Mouse (Mus musculus): ENCODE measurements around the gene Sh3rf3. TPM values are rescaled to one million over a fixed set of nuclear protein-coding genes. Genes with fewer than 3 reads are reported as not detected.

Sh3rf3 gene
- polyA plus RNA-seq, 1 experiment from 2014 or later = 0.17 TPM

DNA sequence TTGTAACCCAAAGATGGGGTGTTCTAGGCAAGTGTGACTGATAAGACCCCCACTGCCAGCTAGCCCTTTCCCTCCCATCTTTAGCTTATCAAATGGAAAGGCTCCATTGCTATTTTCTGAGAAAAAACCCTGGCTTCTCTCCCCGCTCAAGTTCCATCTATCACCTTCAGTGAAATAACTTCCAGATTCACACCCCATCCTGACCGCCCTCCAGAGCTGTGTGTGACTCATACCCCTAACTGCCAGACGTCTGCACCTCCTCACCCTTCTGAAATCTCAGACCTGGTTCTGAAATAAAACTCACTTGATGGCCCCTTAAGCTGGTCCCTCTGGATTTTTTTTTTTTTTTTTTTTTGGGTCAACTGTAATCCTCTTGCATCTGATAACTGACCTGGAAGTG lies 5.2 kb upstream of the Sh3rf3 start:
- TF ChIP-seq CTCF (IDR thresholded peaks at IDR 0.05; ENCODE audit: low read depth) = no peak
- Histone ChIP-seq H3K27me3 (replicated peaks; ENCODE audit: control insufficient read depth, insufficient read depth, low read length) (peaks cover 17% of the 10 kb centered on the region), H3K4me3 (ENCODE audit: low read depth, low read length) (no peak overlapping the region), H3K9me3 (ENCODE audit: control insufficient read depth) (no peaks in the 10 kb centered on the region), H3K4me1 (replicated peaks; ENCODE audit: control insufficient read depth, insufficient read depth, low read length) (no peaks in the 10 kb centered on the region), H3K27ac (ENCODE audit: low read depth, low read length) (no peak overlapping the region), H3K9ac (ENCODE audit: low read depth, low read length) (no peak overlapping the region), H3K36me3 (ENCODE audit: control insufficient read depth, insufficient read depth) (no peaks in the 10 kb centered on the region), H3K4me2 (replicated peaks; ENCODE audit: low read depth) (no peak overlapping the region)
- WGBS = 52% methylated on average over 3 of the region's 3 CpGs
- ATAC-seq = no peak

DNA sequence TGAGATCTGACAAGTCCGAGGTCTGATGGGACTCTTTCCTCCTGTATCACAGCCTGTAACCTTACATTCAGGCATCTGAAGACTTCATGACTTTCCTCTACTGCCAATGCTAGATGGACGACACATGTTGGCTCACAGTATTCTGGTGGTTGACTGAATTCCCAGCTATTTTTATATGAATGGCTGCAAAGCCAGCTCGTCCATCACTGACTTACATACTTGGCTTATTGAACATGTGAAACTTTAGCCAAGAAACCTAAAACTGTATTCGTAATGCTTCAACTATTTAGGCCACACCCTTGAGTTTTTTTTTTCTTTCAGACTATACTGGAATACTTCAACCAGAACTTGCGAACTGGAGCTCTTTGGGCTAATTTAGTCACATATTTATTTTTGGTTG lies 3.0 kb upstream of the Sh3rf3 start:
- no peak for TF ChIP-seq CTCF (IDR thresholded peaks at IDR 0.05; ENCODE audit: low read depth)
- no peak overlapping the region for H3K9ac ChIP-seq (ENCODE audit: low read depth, low read length)
- H3K36me3 ChIP-seq (ENCODE audit: control insufficient read depth, insufficient read depth) = no peaks in the 10 kb centered on the region
- 73% methylated on average over 5 of the region's 5 CpGs for WGBS
- no peaks in the 10 kb centered on the region for H3K4me1 ChIP-seq (replicated peaks; ENCODE audit: control insufficient read depth, insufficient read depth, low read length)
- H3K27ac ChIP-seq (ENCODE audit: low read depth, low read length) = no peak overlapping the region
- peaks cover 35% of the 10 kb centered on the region for H3K27me3 ChIP-seq (replicated peaks; ENCODE audit: control insufficient read depth, insufficient read depth, low read length)
- no peak overlapping the region for H3K4me3 ChIP-seq (ENCODE audit: low read depth, low read length)
- H3K4me2 ChIP-seq (replicated peaks; ENCODE audit: low read depth) = no peak overlapping the region
- ATAC-seq = no peak
- no peaks in the 10 kb centered on the region for H3K9me3 ChIP-seq (ENCODE audit: control insufficient read depth)

DNA sequence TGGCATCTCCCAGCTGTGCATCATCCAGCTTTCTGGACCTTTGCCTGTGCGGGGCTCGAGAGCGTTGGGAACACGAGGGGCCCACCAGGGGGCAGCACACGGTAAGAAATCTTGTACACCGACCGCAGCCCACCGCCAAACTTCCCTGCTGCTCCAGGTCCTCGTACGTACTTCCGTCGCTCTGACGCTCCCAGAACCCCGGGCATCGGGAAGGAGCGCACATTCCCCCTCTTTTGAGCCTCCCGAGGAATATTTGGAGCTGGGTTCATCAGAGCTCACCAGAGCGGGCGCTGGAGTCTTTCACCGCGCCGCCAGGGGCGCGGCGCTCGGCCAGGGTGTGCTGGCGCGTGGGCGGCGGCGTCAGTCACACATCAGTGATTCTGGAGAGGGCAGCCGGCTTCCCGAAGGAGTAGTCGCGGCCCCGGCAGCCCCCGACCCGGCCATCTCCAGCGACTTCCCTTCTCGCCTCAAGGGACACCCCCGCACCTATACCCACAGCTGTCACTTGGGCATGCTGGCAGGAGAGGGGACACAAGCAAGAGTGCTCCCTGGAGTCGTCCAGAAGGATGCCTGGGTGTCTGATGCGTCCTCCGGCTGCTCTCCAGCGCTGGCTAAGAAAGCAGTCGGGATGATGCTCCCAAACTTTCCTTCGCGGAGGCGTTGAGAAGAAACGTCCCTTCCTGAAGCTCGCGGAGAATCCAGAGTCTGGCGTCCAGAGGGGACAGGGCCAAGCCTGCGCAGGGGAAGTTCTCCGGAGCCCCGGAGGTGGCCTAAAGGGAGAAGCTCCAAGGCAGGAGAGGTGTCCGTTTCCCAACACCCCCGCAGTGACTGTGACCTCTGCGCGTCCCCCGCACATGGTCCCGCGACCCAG lies 714 bp upstream of the Sh3rf3 start:
- H3K27me3 ChIP-seq (replicated peaks; ENCODE audit: control insufficient read depth, insufficient read depth, low read length) = peaks cover 35% of the 10 kb centered on the region
- peak; percentile 82 for TF ChIP-seq CTCF (IDR thresholded peaks at IDR 0.05; ENCODE audit: low read depth)
- peak overlapping the region; percentile 49 for H3K4me3 ChIP-seq (ENCODE audit: low read depth, low read length)
- under 1% methylated on average over 63 of the region's 63 CpGs for WGBS
- peak overlapping the region; percentile 22; the same call in 1 of the 2 replicates for H3K9ac ChIP-seq (ENCODE audit: low read depth, low read length)
- no peak overlapping the region for H3K27ac ChIP-seq (ENCODE audit: low read depth, low read length)
- no peaks in the 10 kb centered on the region for H3K9me3 ChIP-seq (ENCODE audit: control insufficient read depth)
- no peaks in the 10 kb centered on the region for H3K36me3 ChIP-seq (ENCODE audit: control insufficient read depth, insufficient read depth)
- peak overlapping the region; percentile 89 for H3K4me2 ChIP-seq (replicated peaks; ENCODE audit: low read depth)
- no peaks in the 10 kb centered on the region for H3K4me1 ChIP-seq (replicated peaks; ENCODE audit: control insufficient read depth, insufficient read depth, low read length)
- ATAC-seq = peak; percentile 60

GRCm38 (mm10) chr10:58813801-58814191 lies 637 bp downstream of the Sh3rf3 start:
- H3K4me3 ChIP-seq (ENCODE audit: low read depth, low read length) = peak overlapping the region; percentile 49
- no peaks in the 10 kb centered on the region for H3K36me3 ChIP-seq (ENCODE audit: control insufficient read depth, insufficient read depth)
- no peak overlapping the region for H3K9ac ChIP-seq (ENCODE audit: low read depth, low read length)
- H3K4me2 ChIP-seq (replicated peaks; ENCODE audit: low read depth) = peak overlapping the region; percentile 89
- H3K4me1 ChIP-seq (replicated peaks; ENCODE audit: control insufficient read depth, insufficient read depth, low read length) = no peaks in the 10 kb centered on the region
- no peak for ATAC-seq
- WGBS = 2% methylated on average over 35 of the region's 35 CpGs
- peaks cover 35% of the 10 kb centered on the region for H3K27me3 ChIP-seq (replicated peaks; ENCODE audit: control insufficient read depth, insufficient read depth, low read length)
- no peaks in the 10 kb centered on the region for H3K9me3 ChIP-seq (ENCODE audit: control insufficient read depth)
- peak; percentile 20 for TF ChIP-seq CTCF (IDR thresholded peaks at IDR 0.05; ENCODE audit: low read depth)
- no peak overlapping the region for H3K27ac ChIP-seq (ENCODE audit: low read depth, low read length)

GRCm38 (mm10) chr10:58814486-58814885 lies 1.3 kb downstream of the Sh3rf3 start:
- no peak for TF ChIP-seq CTCF (IDR thresholded peaks at IDR 0.05; ENCODE audit: low read depth)
- no peak overlapping the region for H3K4me3 ChIP-seq (ENCODE audit: low read depth, low read length)
- ATAC-seq = no peak
- WGBS = 72% methylated on average over 7 of the region's 7 CpGs
- H3K4me2 ChIP-seq (replicated peaks; ENCODE audit: low read depth) = no peak overlapping the region
- no peaks in the 10 kb centered on the region for H3K36me3 ChIP-seq (ENCODE audit: control insufficient read depth, insufficient read depth)
- H3K9me3 ChIP-seq (ENCODE audit: control insufficient read depth) = no peaks in the 10 kb centered on the region
- H3K27me3 ChIP-seq (replicated peaks; ENCODE audit: control insufficient read depth, insufficient read depth, low read length) = peaks cover 35% of the 10 kb centered on the region
- H3K27ac ChIP-seq (ENCODE audit: low read depth, low read length) = no peak overlapping the region
- H3K9ac ChIP-seq (ENCODE audit: low read depth, low read length) = no peak overlapping the region
- H3K4me1 ChIP-seq (replicated peaks; ENCODE audit: control insufficient read depth, insufficient read depth, low read length) = no peaks in the 10 kb centered on the region

GRCm38 (mm10) chr10:58824016-58824568 lies 10.9 kb downstream of the Sh3rf3 start:
- Histone ChIP-seq H3K27me3 (replicated peaks; ENCODE audit: control insufficient read depth, insufficient read depth, low read length) (no peaks in the 10 kb centered on the region), H3K27ac (ENCODE audit: low read depth, low read length) (no peak overlapping the region), H3K9me3 (ENCODE audit: control insufficient read depth) (no peaks in the 10 kb centered on the region), H3K4me1 (replicated peaks; ENCODE audit: control insufficient read depth, insufficient read depth, low read length) (no peaks in the 10 kb centered on the region), H3K36me3 (ENCODE audit: control insufficient read depth, insufficient read depth) (no peaks in the 10 kb centered on the region), H3K4me2 (replicated peaks; ENCODE audit: low read depth) (no peak overlapping the region), H3K9ac (ENCODE audit: low read depth, low read length) (no peak overlapping the region), H3K4me3 (ENCODE audit: low read depth, low read length) (no peak overlapping the region)
- WGBS = 64% methylated on average over 7 of the region's 7 CpGs
- ATAC-seq = no peak
- TF ChIP-seq CTCF (IDR thresholded peaks at IDR 0.05; ENCODE audit: low read depth) = no peak

Measured in intestine, postnatal 0 days (tissue).